Mouse (Mus musculus) ovary, postnatal 14 days (tissue): ENCODE results near the gene Cd70.
"Not testable (repeated sequence)": the region's sequence is repeated elsewhere in the genome, so short reads cannot be mapped to it uniquely, and the experiment has no call there.

Source experiments
- DNase-seq: peaks from one replicate; pipeline ENCODE4 v3.0.0; 2022; ENCODE audit warnings: low spot score

Cd70 gene

DNA sequence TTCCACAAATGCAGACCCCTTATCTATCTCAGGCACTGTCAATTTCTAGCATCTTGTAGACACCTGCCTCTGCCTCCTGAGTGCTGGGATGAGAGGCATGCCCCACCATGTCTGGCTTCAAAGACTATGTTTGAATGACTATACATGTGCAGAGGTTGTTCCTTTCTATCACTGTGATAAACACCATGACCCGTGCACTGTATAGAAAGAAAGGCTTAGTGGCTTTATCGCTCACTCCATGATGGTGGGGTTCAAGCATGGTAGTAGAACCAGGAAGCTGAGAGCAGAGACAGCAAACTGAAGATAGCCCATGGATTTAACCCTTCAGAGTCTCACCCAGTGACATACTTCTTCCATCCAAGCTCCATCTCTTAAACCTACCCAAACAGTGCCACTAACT lies 14.9 kb downstream of the Cd70 start:
- no peak for DNase-seq

DNA sequence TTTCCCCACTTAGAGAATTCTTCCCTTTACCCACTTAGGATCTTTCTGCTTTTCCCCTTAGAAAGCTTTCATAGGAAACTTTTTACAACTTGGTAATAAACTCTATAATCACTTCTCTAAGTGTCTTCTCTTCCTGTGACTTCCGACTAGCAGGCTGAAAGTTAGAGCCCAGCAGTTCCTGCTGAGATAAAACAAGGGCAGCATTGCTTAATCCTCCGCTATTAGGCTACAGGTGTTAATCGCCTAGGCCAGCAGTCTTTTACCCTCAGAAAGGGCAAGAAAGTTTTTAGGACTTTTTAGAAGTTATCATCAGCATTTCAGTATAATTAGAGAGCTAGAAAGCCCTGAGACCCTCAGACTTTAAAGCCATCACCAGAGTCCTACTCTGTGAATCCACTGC lies 15.6 kb downstream of the Cd70 start:
- not testable (repeated sequence) for DNase-seq

DNA sequence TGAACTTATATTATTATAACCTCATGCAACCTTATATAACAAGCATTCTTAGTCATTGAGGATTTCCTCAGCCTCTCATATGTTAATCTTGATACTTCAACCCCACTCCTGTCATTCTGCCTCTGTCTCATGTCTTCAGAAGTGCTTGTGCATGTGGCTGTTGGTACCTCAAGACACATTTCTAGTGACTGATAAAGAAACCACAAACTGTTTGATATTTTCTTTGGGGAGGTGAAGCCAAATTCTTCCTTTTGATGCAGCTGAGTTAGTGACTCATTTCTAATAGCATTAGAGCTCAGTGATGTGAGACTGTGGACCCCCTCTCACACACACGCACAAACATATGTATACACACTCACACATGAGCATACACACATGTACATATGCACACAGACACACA lies 17.8 kb downstream of the Cd70 start:
- no peak for DNase-seq

DNA sequence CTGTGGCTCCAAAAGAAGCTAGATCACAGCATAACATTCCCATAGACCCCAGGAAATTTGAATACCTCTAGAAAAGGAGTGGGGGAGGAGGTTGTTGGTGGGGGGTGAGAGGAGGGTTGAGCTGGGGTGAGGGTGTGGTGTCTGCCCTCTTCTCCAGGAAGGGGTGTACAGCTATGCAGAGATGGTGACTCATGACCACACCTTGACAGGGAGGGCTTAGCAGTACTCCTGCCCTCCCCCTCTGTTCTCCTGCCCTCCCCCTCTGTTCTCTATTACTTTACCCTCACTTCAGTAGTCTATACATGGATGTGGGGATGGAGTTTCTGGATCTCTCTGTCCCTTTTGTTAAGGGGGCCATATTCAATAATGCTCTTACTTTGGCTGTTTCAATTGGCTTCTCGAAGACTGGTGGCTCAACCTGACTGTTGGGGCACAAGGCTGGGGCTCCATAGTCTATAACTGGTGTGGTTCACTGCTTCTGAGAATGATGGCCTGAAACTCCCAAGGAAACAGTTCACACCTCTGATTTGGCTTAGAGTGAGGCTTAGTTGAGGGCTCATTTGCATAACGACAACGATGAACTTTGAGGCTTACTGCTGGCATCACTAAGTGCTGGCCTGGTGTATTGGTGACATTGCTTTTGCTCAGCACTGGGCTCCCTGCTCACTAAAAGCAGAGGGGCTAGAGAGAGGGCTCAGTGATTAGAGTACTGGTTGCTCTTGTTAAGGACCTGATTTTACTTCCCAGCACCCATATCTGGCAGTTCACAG lies 23.5 kb downstream of the Cd70 start:
- no peak for DNase-seq

DNA sequence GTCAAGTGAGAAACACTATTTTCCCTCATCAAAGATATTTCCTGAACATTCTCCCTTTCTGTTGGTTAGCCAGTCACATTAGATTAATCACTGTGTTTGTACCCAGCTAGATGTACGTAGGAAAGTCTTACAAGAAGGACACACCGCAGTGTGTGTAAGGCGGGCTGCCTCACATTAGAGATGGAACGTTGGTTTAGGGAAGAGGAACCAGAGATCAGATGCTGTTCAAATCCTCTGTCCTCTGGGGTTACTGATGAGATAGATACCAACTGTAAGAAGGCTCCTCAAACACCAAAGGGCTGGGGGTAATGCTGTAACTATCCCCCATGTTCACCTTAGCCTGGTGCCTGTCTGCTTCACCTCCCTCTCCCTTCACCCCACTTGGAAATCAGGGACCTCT lies 24.8 kb downstream of the Cd70 start:
- no peak for DNase-seq

- no peak for DNase-seq
Measured at GRCm38 (mm10) chr17:57123192-57124118, 26.1 kb downstream of the Cd70 start.

DNA sequence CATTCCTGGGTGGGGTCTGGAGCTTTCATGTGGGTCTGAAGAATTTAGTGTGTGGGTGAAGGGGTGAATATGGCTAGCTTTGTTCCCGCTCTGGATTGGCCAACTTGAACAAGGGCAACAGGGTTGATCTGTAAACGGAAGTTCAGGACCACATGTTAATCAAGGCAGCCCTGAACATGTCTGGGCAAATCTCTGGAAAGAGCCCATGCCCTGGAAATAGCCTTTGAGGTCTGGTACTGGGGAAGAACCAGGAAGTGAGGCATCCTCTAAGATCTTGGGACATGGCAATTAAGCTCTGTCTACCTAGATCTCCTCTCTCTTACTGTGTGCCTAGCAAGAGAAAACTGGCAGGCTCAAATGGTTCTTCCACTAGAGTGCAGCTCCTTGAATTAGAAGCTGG lies 27.7 kb downstream of the Cd70 start:
- DNase-seq, result no peak

- no peak for DNase-seq
Measured at GRCm38 (mm10) chr17:57118524-57119349, 30.8 kb downstream of the Cd70 start.

GRCm38 (mm10) chr17:57116801-57117200 lies 32.8 kb downstream of the Cd70 start:
- DNase-seq, result no peak

DNA sequence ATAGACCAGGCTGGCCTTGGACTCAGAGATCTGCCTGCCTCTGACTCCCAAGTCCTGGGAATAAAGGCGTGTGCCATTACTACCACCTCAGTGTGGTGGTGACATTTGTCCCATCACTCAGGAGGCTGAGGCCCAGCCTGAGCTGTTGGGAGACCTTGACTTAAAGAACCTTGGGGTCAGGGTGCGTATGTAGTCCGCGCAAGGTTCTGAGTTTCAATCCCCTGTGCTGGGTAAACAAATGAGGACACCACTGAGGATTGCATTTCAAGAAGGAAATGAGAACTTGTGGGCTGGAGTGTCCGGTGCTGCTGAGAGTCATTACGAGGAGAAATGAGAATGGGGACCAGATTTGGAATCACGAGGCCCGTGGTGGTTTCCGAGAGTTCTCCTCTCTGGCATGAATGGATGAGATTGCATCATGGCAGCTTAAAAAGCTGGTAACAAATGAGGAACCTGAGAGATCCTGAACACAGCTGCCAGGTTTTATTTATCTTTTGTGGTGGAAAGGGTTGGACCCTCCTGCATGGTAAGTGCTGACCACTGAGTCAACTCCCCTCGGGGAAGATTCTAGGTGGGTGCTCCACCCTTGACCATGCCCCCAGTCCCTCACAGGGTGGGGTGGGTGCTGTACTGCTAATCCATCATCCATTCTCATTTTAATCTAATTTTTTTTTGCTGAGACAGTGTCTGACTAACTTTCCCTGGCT lies 36.7 kb downstream of the Cd70 start:
- DNase-seq, result no peak

GRCm38 (mm10) chr17:57110005-57110404 lies 39.6 kb downstream of the Cd70 start:
- no peak for DNase-seq

GRCm38 (mm10) chr17:57108666-57109171 lies 40.9 kb downstream of the Cd70 start:
- DNase-seq, result no peak

DNA sequence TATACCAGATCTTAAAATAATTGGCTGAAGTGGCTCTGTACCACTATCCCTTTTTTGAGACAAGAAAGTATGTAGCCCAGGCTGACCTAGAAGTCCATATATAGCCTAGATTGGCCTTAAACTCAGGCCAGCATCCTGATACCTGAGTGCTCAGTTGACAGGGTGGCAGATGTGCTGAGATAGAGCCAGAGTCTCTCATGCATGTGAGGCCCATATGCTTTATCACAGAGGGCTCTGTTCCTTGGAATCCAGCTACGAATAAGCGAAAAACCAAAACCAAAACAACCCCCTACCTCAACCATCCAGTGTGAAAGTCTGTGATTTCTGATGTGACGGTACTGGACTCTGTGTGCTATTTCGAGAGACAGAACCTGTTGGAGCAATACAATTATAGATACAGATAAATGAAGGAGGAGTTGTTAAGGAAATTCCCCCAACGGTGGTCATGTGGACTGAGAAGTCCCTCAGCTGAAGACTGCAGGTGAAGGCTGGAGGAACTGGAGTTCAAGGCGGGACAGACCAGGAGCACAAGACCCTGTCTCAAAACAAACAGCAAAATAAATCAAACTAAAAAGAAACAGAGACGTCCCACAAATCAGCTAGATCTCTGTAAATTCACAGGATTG lies 41.4 kb downstream of the Cd70 start:
- DNase-seq, result no peak

DNA sequence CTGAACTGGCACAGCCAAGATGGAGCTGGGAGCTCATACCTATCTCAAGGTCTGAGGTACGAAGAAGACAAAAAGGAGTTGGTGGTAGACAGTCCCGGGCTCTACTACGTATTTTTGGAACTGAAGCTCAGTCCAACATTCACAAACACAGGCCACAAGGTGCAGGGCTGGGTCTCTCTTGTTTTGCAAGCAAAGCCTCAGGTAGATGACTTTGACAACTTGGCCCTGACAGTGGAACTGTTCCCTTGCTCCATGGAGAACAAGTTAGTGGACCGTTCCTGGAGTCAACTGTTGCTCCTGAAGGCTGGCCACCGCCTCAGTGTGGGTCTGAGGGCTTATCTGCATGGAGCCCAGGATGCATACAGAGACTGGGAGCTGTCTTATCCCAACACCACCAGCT lies 42.5 kb downstream of the Cd70 start:
- DNase-seq, result no peak

GRCm38 (mm10) chr17:57106035-57106368 lies 43.6 kb downstream of the Cd70 start:
- DNase-seq, result no peak

DNA sequence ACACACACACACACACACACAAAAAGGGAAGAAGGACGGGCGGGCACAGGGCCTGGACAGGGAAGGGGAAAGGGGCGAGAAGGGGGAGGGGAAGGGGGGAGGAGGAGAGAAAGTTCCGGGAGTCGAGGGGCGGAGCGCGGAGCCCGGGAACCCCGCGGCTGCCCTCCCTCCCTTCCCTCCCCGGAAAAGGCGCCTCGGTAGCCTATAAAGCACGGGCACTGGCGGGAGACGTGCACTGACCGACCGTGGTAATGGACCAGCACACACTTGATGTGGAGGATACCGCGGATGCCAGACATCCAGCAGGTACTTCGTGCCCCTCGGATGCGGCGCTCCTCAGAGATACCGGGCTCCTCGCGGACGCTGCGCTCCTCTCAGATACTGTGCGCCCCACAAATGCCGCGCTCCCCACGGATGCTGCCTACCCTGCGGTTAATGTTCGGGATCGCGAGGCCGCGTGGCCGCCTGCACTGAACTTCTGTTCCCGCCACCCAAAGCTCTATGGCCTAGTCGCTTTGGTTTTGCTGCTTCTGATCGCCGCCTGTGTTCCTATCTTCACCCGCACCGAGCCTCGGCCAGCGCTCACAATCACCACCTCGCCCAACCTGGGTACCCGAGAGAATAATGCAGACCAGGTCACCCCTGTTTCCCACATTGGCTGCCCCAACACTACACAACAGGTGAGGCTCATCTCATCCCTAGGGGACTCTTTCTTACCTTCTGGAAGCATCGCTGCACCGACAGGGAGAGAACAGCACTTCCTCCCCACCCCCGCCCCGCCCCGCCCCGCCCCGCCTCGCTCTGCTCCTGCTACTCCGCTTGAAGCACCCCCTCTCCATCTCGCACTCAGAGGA lies 44.2 kb downstream of the Cd70 start, which contains the start of gene Tnfsf9:
TSS of gene Tnfsf9 (plus strand) at position 145 of the 854 bp plus-strand sequence.
- DNase-seq, result no peak

- DNase-seq, result no peak
Measured at GRCm38 (mm10) chr17:57104496-57104895, 45.1 kb downstream of the Cd70 start.

DNA sequence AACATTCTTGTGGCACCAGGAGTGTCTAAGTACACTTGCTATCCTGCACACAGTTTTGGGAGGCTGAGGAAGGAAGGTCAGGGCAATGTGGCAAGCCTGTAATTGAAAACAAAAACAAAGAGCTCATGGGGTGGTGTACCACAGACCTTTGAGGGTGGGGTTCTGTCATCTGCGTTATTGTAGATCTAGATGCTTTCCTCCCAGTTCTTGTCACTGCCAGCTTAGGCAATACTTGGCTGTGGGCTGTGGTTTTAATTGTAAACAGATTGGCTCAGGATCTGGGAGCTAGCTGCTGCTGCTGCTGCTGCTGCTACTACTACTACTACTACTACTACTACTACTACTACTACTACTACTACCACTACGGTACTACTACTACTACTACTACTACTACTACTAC lies 47.3 kb downstream of the Cd70 start:
- no peak for DNase-seq

DNA sequence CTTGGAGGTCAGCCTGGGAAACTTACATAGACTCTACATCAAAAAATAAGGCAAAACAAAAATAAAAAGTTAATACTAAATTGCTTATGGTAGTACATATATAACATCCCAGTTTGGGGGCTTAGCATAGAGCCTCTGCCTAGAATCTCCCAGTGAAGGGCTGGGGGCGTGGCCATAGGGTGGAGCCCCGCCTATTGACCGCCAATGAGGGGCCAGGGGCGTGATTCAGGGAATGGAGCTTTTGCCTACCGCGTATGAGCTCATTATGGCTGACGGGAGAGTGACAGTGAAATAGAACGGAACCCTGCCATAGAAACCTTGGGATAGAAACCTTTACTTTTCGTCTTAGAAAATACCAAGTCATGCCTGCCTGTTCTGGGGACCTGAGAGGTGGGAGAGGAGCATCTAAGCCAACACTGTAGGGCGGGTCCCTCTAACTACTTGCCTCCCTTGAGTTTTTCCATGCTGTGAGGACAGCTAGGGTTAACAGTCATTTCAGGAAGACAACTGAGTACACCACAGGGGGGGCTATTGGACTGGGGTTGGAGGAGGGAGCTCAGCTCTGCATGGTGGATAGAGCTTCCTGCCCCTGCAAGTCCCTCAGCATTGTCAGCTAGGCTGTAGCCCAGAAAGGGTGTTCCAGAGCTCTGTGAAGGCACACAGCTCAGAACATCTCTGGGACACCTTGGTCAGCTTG lies 49.8 kb downstream of the Cd70 start:
- DNase-seq, result no peak
